Mouse (Mus musculus): Measurements from ENCODE around the gene Gba. TPM values are rescaled to one million over a fixed set of nuclear protein-coding genes. Genes with fewer than 3 reads are reported as not detected.
"Not testable (repeated sequence)": the region's sequence is repeated elsewhere in the genome, so short reads cannot be mapped to it uniquely, and the experiment has no call there.

Gene Gba
- polyA plus RNA-seq, 1 experiment from 2014 or later: 34.7 TPM

GRCm38 (mm10) chr3:89206079-89206478 lies 3.4 kb downstream of the Gba start:
- Histone ChIP-seq H3K9ac (no peak overlapping the region), H3K4me3 (no peak overlapping the region), H3K4me1 (peaks cover 5% of the 10 kb centered on the region), H3K4me2 (no peak overlapping the region), H3K27me3 (no peaks in the 10 kb centered on the region), H3K27ac (no peak overlapping the region), H3K36me3 (peaks cover 67% of the 10 kb centered on the region), H3K9me3 (no peaks in the 10 kb centered on the region)
- 94% methylated on average over 7 of the region's 7 CpGs for WGBS
- no peak for ATAC-seq (ENCODE audit: insufficient number of reproducible peaks, insufficient read depth, low FRiP score, low TSS enrichment, low read depth)

DNA sequence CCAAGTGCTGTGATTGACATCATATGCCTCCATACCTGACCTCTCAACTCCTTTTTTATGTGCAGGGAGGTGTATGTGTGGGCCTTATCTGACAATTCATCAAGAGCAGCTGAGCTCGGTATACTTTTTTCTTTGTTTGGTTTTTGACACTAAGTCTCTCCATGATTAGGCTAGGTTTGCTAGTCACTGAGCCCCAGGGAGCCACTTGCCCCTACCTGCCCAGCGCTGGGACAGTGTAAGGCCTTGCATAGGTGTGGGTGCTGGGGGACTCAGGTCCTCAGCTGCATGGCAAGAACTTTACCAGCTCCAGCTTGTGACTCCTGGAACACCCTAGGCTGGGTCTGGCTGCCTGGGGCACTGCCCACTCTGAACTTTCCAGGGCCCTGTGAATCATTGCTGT lies 4.0 kb downstream of the Gba start:
- no peak overlapping the region for H3K27ac ChIP-seq
- no peak overlapping the region for H3K9ac ChIP-seq
- H3K27me3 ChIP-seq: no peaks in the 10 kb centered on the region
- 86% methylated on average over 2 of the region's 2 CpGs for WGBS
- H3K4me2 ChIP-seq: no peak overlapping the region
- ATAC-seq (ENCODE audit: insufficient number of reproducible peaks, insufficient read depth, low FRiP score, low TSS enrichment, low read depth): no peak
- peaks cover 67% of the 10 kb centered on the region for H3K36me3 ChIP-seq
- peaks cover 5% of the 10 kb centered on the region for H3K4me1 ChIP-seq
- no peaks in the 10 kb centered on the region for H3K9me3 ChIP-seq
- H3K4me3 ChIP-seq: no peak overlapping the region

GRCm38 (mm10) chr3:89208075-89208657 lies 5.4 kb downstream of the Gba start:
- Histone ChIP-seq H3K9me3 (no peaks in the 10 kb centered on the region), H3K27ac (no peak overlapping the region), H3K27me3 (no peaks in the 10 kb centered on the region), H3K9ac (no peak overlapping the region), H3K4me3 (no peak overlapping the region; the same call in 1 of the 2 replicates), H3K4me2 (no peak overlapping the region), H3K4me1 (peaks cover 10% of the 10 kb centered on the region), H3K36me3 (peaks cover 67% of the 10 kb centered on the region)
- WGBS: 83% methylated on average over 13 of the region's 13 CpGs
- ATAC-seq (ENCODE audit: insufficient number of reproducible peaks, insufficient read depth, low FRiP score, low TSS enrichment, low read depth): no peak

DNA sequence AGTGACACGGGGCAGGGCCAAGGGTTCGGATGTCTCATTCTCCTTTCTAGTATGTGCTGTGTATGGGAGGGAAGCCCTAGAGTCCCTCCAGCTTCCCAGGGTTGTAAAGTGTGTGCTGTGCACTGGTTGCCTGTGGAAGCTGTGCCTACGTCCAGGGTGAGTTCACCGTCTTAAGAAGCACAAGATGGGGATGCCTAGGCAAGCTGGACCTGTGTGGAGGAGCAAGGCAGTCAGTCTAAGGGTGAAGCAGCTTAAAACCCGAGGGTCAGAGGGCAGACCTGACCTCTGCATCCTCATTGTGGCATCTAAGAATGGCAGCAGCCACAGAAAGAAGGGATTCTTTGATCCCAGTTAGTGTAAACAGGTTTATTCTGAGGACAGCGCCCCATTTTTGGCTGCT lies 6.0 kb downstream of the Gba start:
- Histone ChIP-seq H3K27ac (no peak overlapping the region), H3K27me3 (no peaks in the 10 kb centered on the region), H3K4me2 (no peak overlapping the region), H3K4me1 (peaks cover 7% of the 10 kb centered on the region), H3K4me3 (no peak overlapping the region), H3K9me3 (no peaks in the 10 kb centered on the region), H3K36me3 (peaks cover 67% of the 10 kb centered on the region), H3K9ac (no peak overlapping the region)
- 80% methylated on average over 6 of the region's 6 CpGs for whole genome bisulfite sequencing
- no peak for ATAC-seq (ENCODE audit: insufficient number of reproducible peaks, insufficient read depth, low FRiP score, low TSS enrichment, low read depth)

GRCm38 (mm10) chr3:89209731-89210130 lies 7.0 kb downstream of the Gba start:
- Histone ChIP-seq H3K4me2 (no peak overlapping the region), H3K9ac (no peak overlapping the region), H3K27ac (no peak overlapping the region), H3K4me3 (no peak overlapping the region), H3K27me3 (no peaks in the 10 kb centered on the region), H3K4me1 (peaks cover 8% of the 10 kb centered on the region), H3K36me3 (peaks cover 63% of the 10 kb centered on the region), H3K9me3 (no peaks in the 10 kb centered on the region)
- no peak for ATAC-seq (ENCODE audit: insufficient number of reproducible peaks, insufficient read depth, low FRiP score, low TSS enrichment, low read depth)
- 91% methylated on average over 7 of the region's 7 CpGs for whole genome bisulfite sequencing

DNA sequence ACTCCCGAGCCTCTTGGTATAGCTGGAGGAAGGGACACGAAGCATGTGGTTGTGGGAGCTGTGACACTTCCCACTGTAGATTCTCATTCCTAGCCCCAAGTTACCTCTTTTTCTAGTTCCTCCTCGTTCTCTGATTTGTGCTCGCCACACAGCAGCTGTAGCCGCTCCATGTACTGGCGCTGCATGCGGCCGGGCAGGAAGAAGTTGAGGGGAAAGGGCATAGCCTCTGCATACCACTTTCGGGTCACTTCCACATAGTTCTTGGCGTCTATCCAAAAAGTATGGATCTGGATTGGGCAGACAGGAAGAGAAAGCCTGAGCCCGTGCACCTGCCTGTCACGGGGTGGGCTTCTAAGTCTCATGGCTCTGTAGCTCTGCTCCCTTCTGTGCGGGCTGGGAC lies 7.4 kb downstream of the Gba start:
- no peak overlapping the region for H3K9ac ChIP-seq
- 82% methylated on average over 13 of the region's 13 CpGs for WGBS

GRCm38 (mm10) chr3:89210731-89211130 lies 8.0 kb downstream of the Gba start:
- Histone ChIP-seq H3K9ac (no peak overlapping the region; the same call in 1 of the 2 replicates), H3K27me3 (no peaks in the 10 kb centered on the region), H3K36me3 (peaks cover 53% of the 10 kb centered on the region), H3K9me3 (no peaks in the 10 kb centered on the region), H3K27ac (peak overlapping the region; percentile 55; the same call in 1 of the 2 replicates), H3K4me2 (no peak overlapping the region), H3K4me3 (no peak overlapping the region), H3K4me1 (peaks cover 18% of the 10 kb centered on the region)
- no peak for ATAC-seq (ENCODE audit: insufficient number of reproducible peaks, insufficient read depth, low FRiP score, low TSS enrichment, low read depth)
- 81% methylated on average over 7 of the region's 7 CpGs for WGBS

More for the DNA sequence above, 7.4 kb downstream of the Gba start:
- Histone ChIP-seq H3K4me2 (no peak overlapping the region), H3K9me3 (no peaks in the 10 kb centered on the region), H3K4me1 (peaks cover 13% of the 10 kb centered on the region), H3K27ac (no peak overlapping the region), H3K27me3 (no peaks in the 10 kb centered on the region), H3K4me3 (no peak overlapping the region), H3K36me3 (peaks cover 59% of the 10 kb centered on the region)
- no peak for ATAC-seq (ENCODE audit: insufficient number of reproducible peaks, insufficient read depth, low FRiP score, low TSS enrichment, low read depth)

- ATAC-seq (ENCODE audit: insufficient number of reproducible peaks, insufficient read depth, low FRiP score, low TSS enrichment, low read depth): peak; percentile 87
- Histone ChIP-seq H3K9me3 (no peaks in the 10 kb centered on the region), H3K4me1 (peaks cover 23% of the 10 kb centered on the region), H3K27me3 (no peaks in the 10 kb centered on the region), H3K4me3 (peak overlapping the region; percentile 78), H3K36me3 (peaks cover 26% of the 10 kb centered on the region), H3K27ac (peak overlapping the region; percentile 96), H3K4me2 (peak overlapping the region; percentile 77), H3K9ac (peak overlapping the region; percentile 84)
- under 1% methylated on average over 68 of the region's 69 CpGs for WGBS
Observed at GRCm38 (mm10) chr3:89213803-89214530, 11.2 kb downstream of the Gba start.

DNA sequence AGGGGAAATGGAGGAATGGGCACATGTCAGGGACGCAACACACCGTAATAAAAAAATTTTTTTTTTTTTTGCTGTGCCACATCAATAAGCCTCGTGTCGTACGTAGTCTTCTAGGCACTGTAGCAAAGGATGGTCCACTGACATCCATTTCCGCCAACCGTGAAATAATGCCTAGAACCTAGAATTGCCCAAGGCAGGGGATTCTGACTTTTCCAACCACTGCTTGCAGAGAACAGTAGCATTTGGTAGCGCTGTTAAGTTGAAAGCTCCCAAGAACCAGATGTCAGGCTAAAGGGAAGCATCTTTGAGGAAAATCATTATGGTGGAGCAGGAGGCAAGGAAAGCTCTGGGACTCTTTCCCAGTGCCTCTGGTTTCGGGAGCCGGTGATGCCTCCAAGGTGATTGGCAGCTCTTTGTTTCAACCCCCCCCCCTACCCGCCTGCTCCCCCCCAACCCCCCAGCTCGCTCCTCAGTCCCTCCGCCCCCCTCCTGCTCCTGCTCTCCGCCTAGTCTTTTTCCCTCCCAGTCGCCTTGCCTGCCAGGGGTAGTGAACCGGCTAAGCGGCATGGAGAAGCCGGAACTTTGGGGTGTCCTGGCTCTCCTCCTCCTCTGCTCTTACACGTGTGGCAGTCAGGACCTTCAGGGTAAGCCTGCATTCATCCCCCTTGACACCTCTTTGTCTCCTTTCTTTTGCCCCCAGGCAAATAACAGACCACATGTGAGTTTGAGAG lies 12.1 kb downstream of the Gba start, which contains the start of gene Thbs3:
Gene Thbs3 (plus strand): TSS at position 500 of the 731 bp plus-strand sequence.
- H3K27ac ChIP-seq: peak within 1 kb of the TSS; percentile 96
- no peaks in the 10 kb centered on the region for H3K9me3 ChIP-seq
- under 1% methylated on average over 18 of the region's 19 CpGs for WGBS
- no peak; the same call in 1 of the 2 replicates for ATAC-seq (ENCODE audit: insufficient number of reproducible peaks, insufficient read depth, low FRiP score, low TSS enrichment, low read depth)
- H3K9ac ChIP-seq: peak within 1 kb of the TSS; percentile 84
- H3K27me3 ChIP-seq: no peaks in the 10 kb centered on the region
- peaks cover 23% of the 10 kb centered on the region for H3K4me1 ChIP-seq
- H3K4me3 ChIP-seq: peak within 1 kb of the TSS; percentile 78
- peak within 1 kb of the TSS; percentile 77 for H3K4me2 ChIP-seq
- H3K36me3 ChIP-seq: peaks cover 26% of the 10 kb centered on the region

DNA sequence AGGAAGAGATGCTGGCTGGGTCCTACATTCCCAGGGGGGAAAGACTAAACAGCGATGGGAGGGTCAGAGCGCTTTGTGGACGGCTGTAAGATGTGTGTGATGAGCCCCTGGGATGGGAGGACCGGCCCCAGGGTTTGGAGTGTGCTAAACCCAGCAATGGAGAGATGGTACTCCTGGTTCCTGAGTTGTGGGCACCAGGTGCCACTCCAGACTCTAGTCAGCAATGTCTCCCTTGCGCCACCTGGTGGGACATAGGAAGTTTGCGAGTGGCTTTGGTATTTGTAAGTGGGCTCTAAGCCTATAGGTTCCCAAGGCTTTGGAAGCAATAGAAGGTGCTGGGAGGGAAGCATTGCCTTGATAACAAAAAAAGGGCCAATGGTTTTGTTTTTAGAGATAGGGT lies 13.1 kb downstream of the Gba start:
- peak; percentile 33; the same call in 1 of the 2 replicates for ATAC-seq (ENCODE audit: insufficient number of reproducible peaks, insufficient read depth, low FRiP score, low TSS enrichment, low read depth)
- Histone ChIP-seq H3K27ac (peak overlapping the region; percentile 96; the same call in 1 of the 2 replicates), H3K9ac (peak overlapping the region; percentile 84), H3K4me1 (peaks cover 23% of the 10 kb centered on the region), H3K9me3 (no peaks in the 10 kb centered on the region), H3K4me3 (peak overlapping the region; percentile 78), H3K4me2 (peak overlapping the region; percentile 77), H3K27me3 (no peaks in the 10 kb centered on the region), H3K36me3 (peaks cover 21% of the 10 kb centered on the region)
- 0% methylated on average over 6 of the region's 6 CpGs for WGBS

DNA sequence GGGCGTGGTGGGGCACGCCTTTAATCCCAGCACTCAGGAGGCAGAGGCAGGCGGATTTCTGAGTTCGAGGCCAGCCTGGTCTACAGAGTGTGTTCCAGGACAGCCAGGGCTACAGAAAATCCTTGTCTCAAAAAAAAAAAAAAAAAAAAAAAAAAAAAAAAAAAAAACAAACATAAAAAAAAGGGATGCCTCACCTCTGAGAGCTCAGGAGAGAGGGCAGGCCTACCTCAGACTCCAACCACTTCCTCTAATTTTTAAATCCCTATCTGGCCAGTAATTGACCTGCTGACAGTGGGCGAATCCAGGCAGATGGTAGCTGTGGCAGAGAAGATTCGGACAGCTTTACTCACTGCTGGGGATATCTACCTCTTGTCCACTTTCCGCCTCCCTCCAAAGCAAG lies 13.7 kb downstream of the Gba start:
- ATAC-seq (ENCODE audit: insufficient number of reproducible peaks, insufficient read depth, low FRiP score, low TSS enrichment, low read depth); H3K27ac ChIP-seq; H3K27me3 ChIP-seq; H3K4me3 ChIP-seq; H3K9me3 ChIP-seq; H3K9ac ChIP-seq: not testable (repeated sequence)
- 76% methylated on average over 7 of the region's 7 CpGs for WGBS
- Histone ChIP-seq H3K36me3 (peaks cover 24% of the 10 kb centered on the region), H3K4me1 (peaks cover 23% of the 10 kb centered on the region), H3K4me2 (peak overlapping the region; percentile 77; the same call in 1 of the 2 replicates)
